23 mouse cellular contexts compared by ENCODE assay signal in genomic region chr10:13875038-13875420, GRCm38 (mm10). TPM values are rescaled to one million over a fixed set of nuclear protein-coding genes. Genes with fewer than 3 reads are reported as not detected.
DNase-seq lines count a peak whose midpoint lies in the region; ATAC-seq and TF ChIP-seq lines count a peak whose summit lies in the region.
"Had no signal": no experiment of that assay in that cellular context is flagged by ENCODE, and none has a peak within 500 bp of the region (broad histone marks: within the 10 kb centered on the region; RNA-seq: fewer than 3 reads in every experiment).

No protein-coding gene starts in this region.

- DNase-seq in liver, postnatal 0 days, result no peak
- no peak for DNase-seq in cerebellum, adult 9-11 months
- no peak for DNase-seq in lung, postnatal 10 days
- DNase-seq: adrenal gland, postnatal 14 days; cerebellum, adult 11-12 months; gastrocnemius, postnatal 25 days; heart, adult 18-20 months; heart, postnatal 4 days; kidney, adult 2 months; kidney, postnatal 36 days; layer of hippocampus, postnatal 36 days; lung, postnatal 36 days had no signal

- no peaks in the 10 kb centered on the region for H3K9me3 ChIP-seq in intestine, embryonic 15.5 days
- no peaks in the 10 kb centered on the region for H3K9me3 ChIP-seq in intestine, postnatal 0 days (ENCODE audit: control insufficient read depth)
- H3K9me3 ChIP-seq in liver, embryonic 12.5 days (replicated peaks), result no peaks in the 10 kb centered on the region
- no peaks in the 10 kb centered on the region for H3K9me3 ChIP-seq in liver, postnatal 0 days (ENCODE audit: low read length)
- H3K9me3 ChIP-seq in intestine, embryonic 16.5 days (ENCODE audit: control insufficient read depth, low read length), result no peaks in the 10 kb centered on the region
- H3K9me3 ChIP-seq in liver, embryonic 15.5 days (replicated peaks), result no peaks in the 10 kb centered on the region
- H3K9me3 ChIP-seq: forebrain, embryonic 13.5 days; hindbrain, embryonic 13.5 days; limb, embryonic 10.5 days; limb, embryonic 15.5 days; lung, embryonic 15.5 days had no signal

- H3K27me3 ChIP-seq in intestine, embryonic 15.5 days (replicated peaks), result no peaks in the 10 kb centered on the region
- no peaks in the 10 kb centered on the region for H3K27me3 ChIP-seq in intestine, postnatal 0 days (replicated peaks; ENCODE audit: control insufficient read depth, insufficient read depth, low read length)
- no peaks in the 10 kb centered on the region for H3K27me3 ChIP-seq in liver, embryonic 12.5 days (replicated peaks)
- H3K27me3 ChIP-seq in liver, postnatal 0 days (ENCODE audit: insufficient read depth, low read length), result no peaks in the 10 kb centered on the region
- no peaks in the 10 kb centered on the region for H3K27me3 ChIP-seq in intestine, embryonic 16.5 days (replicated peaks; ENCODE audit: control insufficient read depth, insufficient read depth, low read length)
- H3K27me3 ChIP-seq in liver, embryonic 15.5 days, result no peaks in the 10 kb centered on the region
- H3K27me3 ChIP-seq: forebrain, embryonic 13.5 days; hindbrain, embryonic 13.5 days; limb, embryonic 15.5 days; lung, embryonic 15.5 days; midbrain, embryonic 12.5 days had no signal

- no peak overlapping the region for H3K9ac ChIP-seq in intestine, embryonic 15.5 days
- no peak overlapping the region for H3K9ac ChIP-seq in intestine, postnatal 0 days (ENCODE audit: low read depth, low read length)
- H3K9ac ChIP-seq in liver, embryonic 12.5 days, result no peak overlapping the region
- no peak overlapping the region for H3K9ac ChIP-seq in liver, postnatal 0 days (replicated peaks)
- H3K9ac ChIP-seq in intestine, embryonic 16.5 days (ENCODE audit: low read depth, low read length), result no peak overlapping the region
- H3K9ac ChIP-seq in liver, embryonic 15.5 days, result no peak overlapping the region
- H3K9ac ChIP-seq: forebrain, embryonic 13.5 days; hindbrain, embryonic 13.5 days; limb, embryonic 15.5 days; lung, embryonic 15.5 days; midbrain, embryonic 12.5 days had no signal

- ATAC-seq in intestine, embryonic 15.5 days, result peak; percentile 39; the same call in 1 of the 2 replicates
- ATAC-seq in intestine, postnatal 0 days, result no peak
- peak; percentile 18; the same call in 1 of the 2 replicates for ATAC-seq in liver, embryonic 12.5 days
- no peak for ATAC-seq in liver, postnatal 0 days
- ATAC-seq in intestine, embryonic 16.5 days, result peak; percentile 27; the same call in 1 of the 2 replicates
- no peak for ATAC-seq in liver, embryonic 15.5 days (ENCODE audit: insufficient read depth)
- ATAC-seq: forebrain, embryonic 13.5 days had no signal

- 60% methylated on average over 4 of the region's 4 CpGs for WGBS in intestine, embryonic 15.5 days
- 58% methylated on average over 4 of the region's 4 CpGs for WGBS in intestine, postnatal 0 days
- 52% methylated on average over 4 of the region's 4 CpGs for WGBS in liver, embryonic 12.5 days (ENCODE audit: insufficient replicate concordance)
- 67% methylated on average over 4 of the region's 4 CpGs for WGBS in liver, postnatal 0 days (ENCODE audit: insufficient replicate concordance)
- 53% methylated on average over 4 of the region's 4 CpGs for WGBS in intestine, embryonic 16.5 days
- 54% methylated on average over 4 of the region's 4 CpGs for WGBS in liver, embryonic 15.5 days (ENCODE audit: insufficient replicate concordance)

- H3K36me3 ChIP-seq in intestine, embryonic 15.5 days, result no peaks in the 10 kb centered on the region
- no peaks in the 10 kb centered on the region for H3K36me3 ChIP-seq in intestine, postnatal 0 days (ENCODE audit: control insufficient read depth, insufficient read depth)
- no peaks in the 10 kb centered on the region for H3K36me3 ChIP-seq in liver, embryonic 12.5 days
- H3K36me3 ChIP-seq in liver, postnatal 0 days (replicated peaks; ENCODE audit: insufficient read depth, low read length), result no peaks in the 10 kb centered on the region
- no peaks in the 10 kb centered on the region for H3K36me3 ChIP-seq in intestine, embryonic 16.5 days (ENCODE audit: control insufficient read depth, insufficient read depth, low read length)
- no peaks in the 10 kb centered on the region for H3K36me3 ChIP-seq in liver, embryonic 15.5 days (replicated peaks)
- H3K36me3 ChIP-seq: hindbrain, embryonic 13.5 days; limb, embryonic 10.5 days; limb, embryonic 15.5 days; lung, embryonic 15.5 days; midbrain, embryonic 12.5 days had no signal

- no peak overlapping the region for H3K4me3 ChIP-seq in intestine, embryonic 15.5 days (replicated peaks)
- H3K4me3 ChIP-seq in intestine, postnatal 0 days (ENCODE audit: low read depth, low read length), result no peak overlapping the region
- H3K4me3 ChIP-seq in liver, embryonic 12.5 days, result no peak overlapping the region
- H3K4me3 ChIP-seq in liver, postnatal 0 days (ENCODE audit: low read depth, low read length), result no peak overlapping the region
- no peak overlapping the region for H3K4me3 ChIP-seq in intestine, embryonic 16.5 days (ENCODE audit: low read length)
- H3K4me3 ChIP-seq in liver, embryonic 15.5 days (replicated peaks), result 0 out of 2 replicates have a peak overlapping the region, but pooled peaks have one; percentile 9
- H3K4me3 ChIP-seq: forebrain, embryonic 13.5 days; hindbrain, embryonic 13.5 days; limb, embryonic 10.5 days; limb, embryonic 15.5 days; lung, embryonic 15.5 days; midbrain, embryonic 12.5 days had no signal

- TF ChIP-seq EP300 in liver, postnatal 0 days (IDR thresholded peaks at IDR 0.05; ENCODE audit: low read depth), result no peak

- no peak for TF ChIP-seq CTCF in intestine, postnatal 0 days (IDR thresholded peaks at IDR 0.05; ENCODE audit: low read depth)
- no peak for TF ChIP-seq CTCF in liver, postnatal 0 days (IDR thresholded peaks at IDR 0.05; ENCODE audit: low read depth)

- no peak overlapping the region for H3K27ac ChIP-seq in intestine, embryonic 15.5 days
- H3K27ac ChIP-seq in intestine, postnatal 0 days (ENCODE audit: low read depth, low read length), result no peak overlapping the region
- H3K27ac ChIP-seq in liver, embryonic 12.5 days, result peak overlapping the region; percentile 78
- H3K27ac ChIP-seq in liver, postnatal 0 days (ENCODE audit: low read depth), result no peak overlapping the region
- no peak overlapping the region for H3K27ac ChIP-seq in intestine, embryonic 16.5 days (ENCODE audit: low read length)
- H3K27ac ChIP-seq in liver, embryonic 15.5 days (replicated peaks), result peak overlapping the region; percentile 84
- H3K27ac ChIP-seq: forebrain, embryonic 13.5 days; hindbrain, embryonic 13.5 days; limb, embryonic 10.5 days; limb, embryonic 15.5 days; lung, embryonic 15.5 days; midbrain, embryonic 12.5 days had no signal

- 0 out of 2 replicates have a peak, but pooled peaks cover 3% of the 10 kb centered on the region for H3K4me1 ChIP-seq in intestine, embryonic 15.5 days (replicated peaks)
- H3K4me1 ChIP-seq in intestine, postnatal 0 days (replicated peaks; ENCODE audit: control insufficient read depth, insufficient read depth, low read length), result no peaks in the 10 kb centered on the region
- peaks cover 28% of the 10 kb centered on the region for H3K4me1 ChIP-seq in liver, embryonic 12.5 days
- peaks cover 2% of the 10 kb centered on the region for H3K4me1 ChIP-seq in liver, postnatal 0 days (ENCODE audit: insufficient read depth)
- 0 out of 2 replicates have a peak, but pooled peaks cover 3% of the 10 kb centered on the region for H3K4me1 ChIP-seq in intestine, embryonic 16.5 days (ENCODE audit: control insufficient read depth, insufficient read depth, low read length)
- peaks cover 24% of the 10 kb centered on the region for H3K4me1 ChIP-seq in liver, embryonic 15.5 days (replicated peaks)
- H3K4me1 ChIP-seq: forebrain, embryonic 13.5 days; hindbrain, embryonic 13.5 days; limb, embryonic 10.5 days; limb, embryonic 15.5 days; lung, embryonic 15.5 days; midbrain, embryonic 12.5 days had no signal

- H3K4me2 ChIP-seq in intestine, embryonic 15.5 days (replicated peaks), result no peak overlapping the region
- H3K4me2 ChIP-seq in intestine, postnatal 0 days (replicated peaks; ENCODE audit: low read depth), result no peak overlapping the region
- H3K4me2 ChIP-seq in liver, embryonic 12.5 days, result peak overlapping the region; percentile 57
- H3K4me2 ChIP-seq in liver, postnatal 0 days (ENCODE audit: low read depth, low read length), result no peak overlapping the region
- no peak overlapping the region for H3K4me2 ChIP-seq in intestine, embryonic 16.5 days (ENCODE audit: low read depth, low read length)
- peak overlapping the region; percentile 60 for H3K4me2 ChIP-seq in liver, embryonic 15.5 days
- H3K4me2 ChIP-seq: forebrain, embryonic 13.5 days; hindbrain, embryonic 13.5 days; limb, embryonic 15.5 days; lung, embryonic 15.5 days; midbrain, embryonic 12.5 days had no signal

RNA-seq across cellular contexts. Expression of gene Aig1, which starts 6.2 kb away (rescaled TPM):
- polyA plus RNA-seq in intestine, embryonic 15.5 days (2015; fragmentation: Nextera tagmentation; extraction: Ambion mirVana), result 82.3 and 90.4 TPM in 2 replicates
- polyA plus RNA-seq in intestine, postnatal 0 days (2015; fragmentation: Nextera tagmentation; extraction: Ambion mirVana), result 88.3 and 92.9 TPM in 2 replicates
- 12.0 and 14.6 TPM in 2 replicates for polyA plus RNA-seq in liver, embryonic 12.5 days (2016; fragmentation: Nextera tagmentation; extraction: Ambion mirVana)
- 24.6 and 27.6 TPM in 2 replicates for polyA plus RNA-seq in liver, postnatal 0 days (2015; fragmentation: Nextera tagmentation; extraction: Ambion mirVana)
- 97.1 and 107 TPM in 2 replicates for polyA plus RNA-seq in intestine, embryonic 16.5 days (2015; fragmentation: Nextera tagmentation; extraction: Ambion mirVana)
- 14.5 and 19.8 TPM in 2 replicates for polyA plus RNA-seq in liver, embryonic 15.5 days (2015; fragmentation: Nextera tagmentation; extraction: Ambion mirVana)

Comparison
In these comparisons a context has a peak if more than half of its experiments do, and no peak if none do; other contexts are left out.
1. ATAC-seq: peak in intestine, embryonic 15.5 days (single experiment), liver, embryonic 12.5 days (single experiment) and intestine, embryonic 16.5 days (single experiment); none in intestine, postnatal 0 days (single experiment), liver, postnatal 0 days (single experiment) and liver, embryonic 15.5 days (single experiment).
2. H3K27ac ChIP-seq: peak in liver, embryonic 12.5 days (single experiment) and liver, embryonic 15.5 days (single experiment); none in intestine, embryonic 15.5 days (single experiment), intestine, postnatal 0 days (single experiment), liver, postnatal 0 days (single experiment) and intestine, embryonic 16.5 days (single experiment).
3. H3K4me2 ChIP-seq: peak in liver, embryonic 12.5 days (single experiment) and liver, embryonic 15.5 days (single experiment); none in intestine, embryonic 15.5 days (single experiment), intestine, postnatal 0 days (single experiment), liver, postnatal 0 days (single experiment) and intestine, embryonic 16.5 days (single experiment).